Comparison of ENCODE assay signal across 9 mouse cellular contexts in the genomic region with DNA sequence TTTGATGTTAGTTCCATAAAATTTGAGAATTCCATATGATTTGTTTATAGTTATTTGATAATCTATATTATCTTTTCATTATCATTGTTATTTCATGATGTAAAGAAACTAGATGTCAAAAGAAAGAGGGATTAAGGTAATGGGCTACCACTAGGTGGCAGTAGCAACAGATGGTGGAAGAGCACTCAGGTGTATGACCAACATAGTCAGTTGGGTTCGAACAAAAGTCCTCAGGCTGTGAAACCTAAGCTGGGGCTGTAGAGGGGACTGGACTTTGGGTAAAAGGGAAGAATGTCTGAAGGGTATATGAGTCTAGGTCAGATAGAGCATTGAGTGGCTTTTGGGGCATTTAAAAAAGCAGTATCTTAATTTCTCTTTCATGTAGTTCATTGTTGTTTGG.
DNase-seq lines count a peak whose midpoint lies in the region; ATAC-seq lines count a peak whose summit lies in the region.
"Had no signal": no experiment of that assay in that cellular context is flagged by ENCODE, and none has a peak within 500 bp of the region (broad histone marks: within the 10 kb centered on the region; RNA-seq: fewer than 3 reads in every experiment).

No protein-coding gene starts in this region.

- H3K27ac ChIP-seq in heart, embryonic 11.5 days (ENCODE audit: low read depth, low read length), result no peak overlapping the region
- H3K27ac ChIP-seq: embryonic facial prominence, embryonic 15.5 days had no signal

- DNase-seq in heart, postnatal 10 days, result peak; percentile 9 to 51
- peak; percentile 2 to 26 for DNase-seq in right cerebral cortex, adult 2 months (ENCODE audit: low spot score in 2 of 2)
- no peak for DNase-seq in right cerebral cortex, postnatal 14 days
- peak; percentile 15 for DNase-seq in adipocyte (ENCODE audit: low spot score)
- DNase-seq in fat pad, adult 2 months (ENCODE audit: extremely low read depth, low read depth, low spot score), result peak; percentile 5
- DNase-seq in gastrocnemius, postnatal 14 days, result no peak

- ATAC-seq in heart, embryonic 11.5 days (replicated peaks; ENCODE audit: insufficient number of reproducible peaks, low FRiP score, low TSS enrichment), result no peak
- 0 out of 2 replicates have a peak, but pooled peaks have one; percentile 77 for ATAC-seq in megakaryocyte-erythroid progenitor cell, adult 5-6 weeks (replicated peaks; ENCODE audit: low FRiP score, low TSS enrichment, poor library complexity, severe bottlenecking)

- H3K4me2 ChIP-seq in heart, embryonic 11.5 days, result no peak overlapping the region
- H3K4me2 ChIP-seq: embryonic facial prominence, embryonic 15.5 days had no signal

- no peak overlapping the region for H3K9ac ChIP-seq in heart, embryonic 11.5 days (ENCODE audit: low read depth, low read length)
- H3K9ac ChIP-seq: embryonic facial prominence, embryonic 15.5 days had no signal

- no peaks in the 10 kb centered on the region for H3K9me3 ChIP-seq in heart, embryonic 11.5 days (replicated peaks; ENCODE audit: control insufficient read depth, low read length)
- H3K9me3 ChIP-seq: embryonic facial prominence, embryonic 15.5 days had no signal

- H3K27me3 ChIP-seq in heart, embryonic 11.5 days (ENCODE audit: control insufficient read depth, insufficient read depth, low read length), result no peaks in the 10 kb centered on the region
- H3K27me3 ChIP-seq: embryonic facial prominence, embryonic 15.5 days had no signal

- H3K36me3 ChIP-seq in heart, embryonic 11.5 days (ENCODE audit: control insufficient read depth, insufficient read depth, low read length), result no peaks in the 10 kb centered on the region
- H3K36me3 ChIP-seq: embryonic facial prominence, embryonic 15.5 days had no signal

- no peaks in the 10 kb centered on the region for H3K4me1 ChIP-seq in heart, embryonic 11.5 days (ENCODE audit: control insufficient read depth, insufficient read depth, low read length)
- H3K4me1 ChIP-seq: embryonic facial prominence, embryonic 15.5 days had no signal

- no peak overlapping the region for H3K4me3 ChIP-seq in heart, embryonic 11.5 days (ENCODE audit: low read depth, low read length)
- H3K4me3 ChIP-seq: embryonic facial prominence, embryonic 15.5 days had no signal

- intact Hi-C loops in heart, postnatal 10 days (cut with DNase I), result loop anchor here (1.0 to 2.0 kb wide), 2 partner anchors 270 to 990 kb away; no protein-coding TSS in a partner anchor
- intact Hi-C loops in gastrocnemius, postnatal 14 days (cut with DNase I; ENCODE audit: low total_unique reads), result no loop called here

- WGBS in heart, embryonic 11.5 days (ENCODE audit: insufficient replicate concordance), result 46% methylated on average over 1 of the region's 1 CpGs

Comparison
In these comparisons a context has a peak if more than half of its experiments do, and no peak if none do; other contexts are left out.
1. DNase-seq: peak in heart, postnatal 10 days (2 of 2), right cerebral cortex, adult 2 months (2 of 2), adipocyte (single experiment) and fat pad, adult 2 months (single experiment); none in right cerebral cortex, postnatal 14 days (single experiment) and gastrocnemius, postnatal 14 days (single experiment).